Mouse (Mus musculus): ENCODE results near the gene Fblim1. TPM values are rescaled to one million over a fixed set of nuclear protein-coding genes. Genes with fewer than 3 reads are reported as not detected.
"Not testable (repeated sequence)": the region's sequence is repeated elsewhere in the genome, so short reads cannot be mapped to it uniquely, and the experiment has no call there.

Fblim1 gene
- polyA plus RNA-seq, 1 experiment from 2014 or later, result 65.4 TPM

DNA sequence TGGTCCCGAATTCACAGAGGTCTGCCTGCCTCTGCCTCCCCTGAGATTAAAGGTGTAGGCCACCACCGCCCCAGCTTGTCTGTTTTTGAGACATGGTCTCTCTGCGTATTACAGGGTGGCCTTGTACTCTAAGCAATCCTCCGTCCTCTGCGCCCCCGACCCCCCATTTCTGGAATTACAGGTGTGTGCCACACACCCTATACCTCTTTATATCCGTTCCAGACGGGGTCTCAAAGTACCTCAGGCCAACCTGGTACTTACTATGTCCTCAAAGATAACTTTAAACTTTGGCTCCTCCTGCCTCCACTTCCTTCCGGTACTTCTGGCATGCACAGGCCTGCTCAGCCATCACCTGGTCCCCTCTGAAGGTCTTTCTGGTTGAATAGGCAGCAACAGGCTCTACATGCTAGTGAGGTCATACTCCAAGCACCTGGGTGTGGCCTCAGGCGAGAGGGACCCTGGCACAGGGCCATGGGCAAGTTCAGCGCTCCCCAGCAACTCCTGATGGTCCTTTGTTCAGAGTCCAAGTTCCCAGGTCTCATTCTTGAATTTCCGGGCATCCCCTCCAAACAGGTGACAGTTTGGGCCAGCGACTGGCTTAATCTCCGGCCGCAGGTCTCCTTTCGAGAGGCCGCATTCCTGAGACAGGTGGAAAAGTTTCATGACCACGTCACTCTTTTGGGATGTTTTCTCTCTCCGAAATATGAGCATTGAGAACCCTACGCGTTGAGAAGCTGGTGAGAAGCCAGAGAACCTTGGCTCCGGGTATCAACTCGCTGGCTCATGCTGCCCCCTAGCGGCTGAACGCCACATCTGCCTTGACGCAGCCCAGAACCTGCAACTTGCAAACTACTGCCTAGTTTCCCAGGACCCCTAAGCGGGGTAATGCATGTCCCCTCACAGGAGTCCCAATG is 30.9 kb downstream of the Fblim1 start:
- no peak overlapping the region for H3K27ac ChIP-seq
- H3K9me3 ChIP-seq, result no peaks in the 10 kb centered on the region
- 40% methylated on average over 27 of the region's 27 CpGs for WGBS
- no peak overlapping the region for H3K9ac ChIP-seq (replicated peaks)
- no peak overlapping the region for H3K4me3 ChIP-seq (replicated peaks)
- peak; percentile 56; the same call in 1 of the 2 replicates for ATAC-seq (ENCODE audit: insufficient number of reproducible peaks, insufficient read depth, low FRiP score, low TSS enrichment, low read depth)
- peaks cover 40% of the 10 kb centered on the region for H3K36me3 ChIP-seq
- H3K4me1 ChIP-seq (replicated peaks), result peaks cover 9% of the 10 kb centered on the region
- H3K27me3 ChIP-seq, result no peaks in the 10 kb centered on the region
- peak overlapping the region; percentile 35; the same call in 1 of the 2 replicates for H3K4me2 ChIP-seq

DNA sequence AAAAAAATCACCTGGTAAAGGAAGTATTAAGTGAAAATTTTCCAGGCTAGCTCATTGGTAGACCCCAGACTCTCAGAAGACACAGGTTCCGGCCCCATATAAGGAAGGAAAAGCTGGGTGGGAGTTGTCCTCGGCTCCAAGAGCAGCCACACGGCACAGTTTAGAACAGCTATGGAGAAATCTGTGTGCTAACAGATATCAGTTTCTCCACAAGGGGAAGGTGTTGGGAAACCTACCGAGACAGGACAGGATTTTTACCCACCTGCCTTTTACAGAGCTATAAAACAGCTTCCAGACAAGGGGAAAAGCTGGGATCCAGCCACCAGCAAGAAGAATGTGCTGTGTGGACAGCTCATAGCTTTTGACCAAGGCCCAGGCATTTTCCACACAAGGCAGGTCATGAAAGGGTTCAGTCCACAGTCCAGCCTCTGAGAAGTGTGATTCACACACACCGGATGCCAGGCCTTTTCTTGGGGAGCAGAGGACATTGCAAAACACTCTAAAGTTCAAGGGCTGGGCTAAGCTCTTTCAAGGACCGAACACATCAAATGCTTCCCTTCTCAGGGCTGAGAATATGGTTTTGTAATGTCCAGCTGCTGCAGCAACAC is 32.4 kb downstream of the Fblim1 start:
- 57% methylated on average over 6 of the region's 6 CpGs for WGBS

DNA sequence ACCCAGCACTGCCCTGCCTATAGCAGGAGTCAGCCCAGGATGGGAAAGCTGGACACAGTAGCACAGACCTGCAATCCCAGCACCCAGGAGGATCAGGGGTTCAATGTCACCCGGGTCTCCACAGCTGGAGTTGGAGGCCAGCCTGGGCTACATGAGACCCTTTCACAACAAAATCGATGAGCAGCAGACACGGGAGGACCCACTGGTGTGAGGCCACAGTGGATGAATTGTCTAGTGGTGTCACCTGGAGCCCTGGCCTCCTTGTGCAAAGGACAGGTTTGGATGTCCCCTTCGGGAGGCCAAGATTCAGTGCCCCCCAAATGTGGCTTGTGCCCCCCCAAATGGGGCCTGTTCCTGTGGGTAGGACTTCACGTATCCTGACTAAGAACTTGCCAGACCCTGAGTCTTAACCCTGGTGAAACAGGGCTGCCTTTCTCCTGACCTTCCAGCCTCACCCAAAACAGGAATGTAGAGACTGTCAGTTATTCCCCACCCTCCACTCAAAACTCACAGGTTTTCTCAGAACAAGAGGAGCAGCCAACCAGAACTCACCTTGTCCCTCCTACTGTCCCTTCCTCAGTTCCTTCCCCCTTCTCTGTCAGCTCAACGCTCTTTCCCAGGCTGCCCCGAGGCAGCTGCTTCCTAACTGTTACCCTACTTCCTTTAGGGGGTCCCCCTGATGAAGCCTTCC is 33.1 kb downstream of the Fblim1 start:
- Histone ChIP-seq H3K9ac (replicated peaks) (no peak overlapping the region), H3K27me3 (no peaks in the 10 kb centered on the region), H3K4me1 (replicated peaks) (peaks cover 9% of the 10 kb centered on the region), H3K4me2 (no peak overlapping the region), H3K4me3 (replicated peaks) (no peak overlapping the region), H3K27ac (peak overlapping the region; percentile 0; the same call in 1 of the 2 replicates), H3K36me3 (peaks cover 18% of the 10 kb centered on the region), H3K9me3 (no peaks in the 10 kb centered on the region)
- WGBS, result 77% methylated on average over 7 of the region's 7 CpGs
- no peak for ATAC-seq (ENCODE audit: insufficient number of reproducible peaks, insufficient read depth, low FRiP score, low TSS enrichment, low read depth)

More for the DNA sequence above, 32.4 kb downstream of the Fblim1 start:
- Histone ChIP-seq H3K27me3 (no peaks in the 10 kb centered on the region), H3K4me3 (replicated peaks) (no peak overlapping the region), H3K9ac (replicated peaks) (no peak overlapping the region), H3K9me3 (no peaks in the 10 kb centered on the region), H3K4me1 (replicated peaks) (peaks cover 9% of the 10 kb centered on the region), H3K36me3 (peaks cover 24% of the 10 kb centered on the region), H3K4me2 (no peak overlapping the region), H3K27ac (peak overlapping the region; percentile 0; the same call in 1 of the 2 replicates)
- ATAC-seq (ENCODE audit: insufficient number of reproducible peaks, insufficient read depth, low FRiP score, low TSS enrichment, low read depth), result no peak

GRCm38 (mm10) chr4:141571934-141572333 is 34.0 kb downstream of the Fblim1 start:
- Histone ChIP-seq H3K36me3 (peaks cover 9% of the 10 kb centered on the region), H3K4me1 (replicated peaks) (peaks cover 9% of the 10 kb centered on the region), H3K27ac (no peak overlapping the region), H3K27me3 (no peaks in the 10 kb centered on the region), H3K9me3 (no peaks in the 10 kb centered on the region), H3K9ac (replicated peaks) (no peak overlapping the region), H3K4me3 (replicated peaks) (no peak overlapping the region), H3K4me2 (no peak overlapping the region)
- ATAC-seq (ENCODE audit: insufficient number of reproducible peaks, insufficient read depth, low FRiP score, low TSS enrichment, low read depth), result no peak
- WGBS, result 65% methylated on average over 10 of the region's 10 CpGs

GRCm38 (mm10) chr4:141571337-141571739 is 34.6 kb downstream of the Fblim1 start:
- Histone ChIP-seq H3K27ac (no peak overlapping the region), H3K4me2 (no peak overlapping the region), H3K4me3 (replicated peaks) (no peak overlapping the region), H3K36me3 (peaks cover 3% of the 10 kb centered on the region; the same call in 1 of the 2 replicates), H3K9ac (replicated peaks) (no peak overlapping the region), H3K9me3 (no peaks in the 10 kb centered on the region), H3K27me3 (no peaks in the 10 kb centered on the region), H3K4me1 (replicated peaks) (peaks cover 9% of the 10 kb centered on the region)
- 50% methylated on average over 6 of the region's 6 CpGs for WGBS
- no peak for ATAC-seq (ENCODE audit: insufficient number of reproducible peaks, insufficient read depth, low FRiP score, low TSS enrichment, low read depth)

GRCm38 (mm10) chr4:141570821-141571220 is 35.1 kb downstream of the Fblim1 start:
- H3K4me1 ChIP-seq (replicated peaks), result peaks cover 9% of the 10 kb centered on the region
- H3K9ac ChIP-seq (replicated peaks), result no peak overlapping the region
- H3K4me3 ChIP-seq (replicated peaks), result no peak overlapping the region
- no peak overlapping the region for H3K27ac ChIP-seq
- no peaks in the 10 kb centered on the region for H3K9me3 ChIP-seq
- WGBS, result 68% methylated on average over 1 of the region's 1 CpGs
- ATAC-seq (ENCODE audit: insufficient number of reproducible peaks, insufficient read depth, low FRiP score, low TSS enrichment, low read depth), result no peak
- no peaks in the 10 kb centered on the region for H3K27me3 ChIP-seq
- no peak overlapping the region for H3K4me2 ChIP-seq
- H3K36me3 ChIP-seq, result no peaks in the 10 kb centered on the region

DNA sequence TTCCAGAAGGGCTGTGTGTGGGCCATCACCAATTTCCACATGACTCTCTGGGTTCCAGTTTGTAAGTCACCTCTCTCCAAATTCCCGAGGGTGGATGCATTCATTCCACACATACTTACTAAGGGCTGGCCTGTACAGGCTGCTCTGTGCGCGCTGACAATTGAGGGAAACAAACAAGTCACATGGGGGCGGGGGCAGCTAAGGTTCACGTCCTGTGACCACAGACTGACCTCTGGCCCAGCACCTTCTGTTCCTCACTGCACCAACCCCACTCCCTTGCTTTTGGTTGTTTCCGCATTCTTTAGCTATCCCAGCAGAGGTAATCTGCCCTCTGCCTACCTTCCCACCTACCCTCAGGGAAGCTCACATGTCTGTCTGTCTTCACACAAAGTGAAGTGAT is 35.9 kb downstream of the Fblim1 start:
- Histone ChIP-seq H3K27ac (no peak overlapping the region), H3K27me3 (no peaks in the 10 kb centered on the region), H3K9ac (replicated peaks) (no peak overlapping the region), H3K36me3 (no peaks in the 10 kb centered on the region), H3K4me3 (replicated peaks) (no peak overlapping the region), H3K9me3 (no peaks in the 10 kb centered on the region), H3K4me1 (replicated peaks) (peaks cover 9% of the 10 kb centered on the region), H3K4me2 (no peak overlapping the region)
- ATAC-seq (ENCODE audit: insufficient number of reproducible peaks, insufficient read depth, low FRiP score, low TSS enrichment, low read depth), result no peak
- WGBS, result 66% methylated on average over 6 of the region's 6 CpGs

- ATAC-seq (ENCODE audit: insufficient number of reproducible peaks, insufficient read depth, low FRiP score, low TSS enrichment, low read depth), result no peak
- Histone ChIP-seq H3K9ac (replicated peaks) (no peak overlapping the region), H3K4me2 (no peak overlapping the region), H3K4me3 (replicated peaks) (no peak overlapping the region), H3K9me3 (no peaks in the 10 kb centered on the region), H3K4me1 (replicated peaks) (peaks cover 9% of the 10 kb centered on the region; the same call in 1 of the 2 replicates), H3K36me3 (no peaks in the 10 kb centered on the region), H3K27ac (no peak overlapping the region), H3K27me3 (no peaks in the 10 kb centered on the region)
- 78% methylated on average over 5 of the region's 5 CpGs for WGBS
Observed at GRCm38 (mm10) chr4:141568966-141569365, 36.9 kb downstream of the Fblim1 start.

DNA sequence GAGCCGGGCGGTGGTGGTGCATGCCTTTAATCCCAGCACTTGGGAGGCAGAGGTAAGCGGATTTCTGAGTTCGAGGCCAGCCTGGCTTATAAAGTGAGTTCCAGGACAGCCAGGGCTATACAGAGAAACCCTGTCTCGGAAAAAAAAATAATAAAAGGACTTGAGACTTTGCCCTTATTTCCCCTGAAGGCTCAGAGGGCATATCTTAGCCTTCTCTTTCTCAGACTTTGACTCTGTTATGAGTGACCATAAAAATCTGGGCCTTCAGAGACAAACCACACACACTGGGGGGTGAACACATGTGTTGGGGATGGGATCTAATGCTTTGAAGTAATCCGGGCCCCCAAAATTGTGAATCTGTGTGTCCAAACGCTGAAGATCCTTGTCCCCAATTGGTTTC is 38.7 kb downstream of the Fblim1 start:
- not testable (repeated sequence) for H3K36me3 ChIP-seq; ATAC-seq (ENCODE audit: insufficient number of reproducible peaks, insufficient read depth, low FRiP score, low TSS enrichment, low read depth); H3K27ac ChIP-seq; H3K9me3 ChIP-seq; H3K4me3 ChIP-seq (replicated peaks); H3K4me1 ChIP-seq (replicated peaks); H3K9ac ChIP-seq (replicated peaks); H3K27me3 ChIP-seq; H3K4me2 ChIP-seq
- 85% methylated on average over 7 of the region's 7 CpGs for WGBS

- H3K27ac ChIP-seq, result no peak overlapping the region
- WGBS, result 86% methylated on average over 6 of the region's 6 CpGs
Observed at GRCm38 (mm10) chr4:141566187-141566586, 39.7 kb downstream of the Fblim1 start.

GRCm38 (mm10) chr4:141565325-141565724 is 40.6 kb downstream of the Fblim1 start:
- Histone ChIP-seq H3K9ac (replicated peaks) (no peak overlapping the region), H3K36me3 (no peaks in the 10 kb centered on the region), H3K4me2 (no peak overlapping the region), H3K9me3 (no peaks in the 10 kb centered on the region), H3K4me1 (replicated peaks) (no peaks in the 10 kb centered on the region), H3K27me3 (no peaks in the 10 kb centered on the region), H3K4me3 (replicated peaks) (no peak overlapping the region), H3K27ac (no peak overlapping the region)
- WGBS, result 68% methylated on average over 7 of the region's 7 CpGs
- no peak for ATAC-seq (ENCODE audit: insufficient number of reproducible peaks, insufficient read depth, low FRiP score, low TSS enrichment, low read depth)

More at GRCm38 (mm10) chr4:141566187-141566586, 39.7 kb downstream of the Fblim1 start:
- Histone ChIP-seq H3K4me2 (no peak overlapping the region), H3K4me1 (replicated peaks) (no peaks in the 10 kb centered on the region), H3K27me3 (no peaks in the 10 kb centered on the region), H3K36me3 (no peaks in the 10 kb centered on the region), H3K9ac (replicated peaks) (no peak overlapping the region), H3K4me3 (replicated peaks) (no peak overlapping the region), H3K9me3 (no peaks in the 10 kb centered on the region)
- no peak for ATAC-seq (ENCODE audit: insufficient number of reproducible peaks, insufficient read depth, low FRiP score, low TSS enrichment, low read depth)
